28 mouse cellular contexts compared by ENCODE assay signal in the genomic region with DNA sequence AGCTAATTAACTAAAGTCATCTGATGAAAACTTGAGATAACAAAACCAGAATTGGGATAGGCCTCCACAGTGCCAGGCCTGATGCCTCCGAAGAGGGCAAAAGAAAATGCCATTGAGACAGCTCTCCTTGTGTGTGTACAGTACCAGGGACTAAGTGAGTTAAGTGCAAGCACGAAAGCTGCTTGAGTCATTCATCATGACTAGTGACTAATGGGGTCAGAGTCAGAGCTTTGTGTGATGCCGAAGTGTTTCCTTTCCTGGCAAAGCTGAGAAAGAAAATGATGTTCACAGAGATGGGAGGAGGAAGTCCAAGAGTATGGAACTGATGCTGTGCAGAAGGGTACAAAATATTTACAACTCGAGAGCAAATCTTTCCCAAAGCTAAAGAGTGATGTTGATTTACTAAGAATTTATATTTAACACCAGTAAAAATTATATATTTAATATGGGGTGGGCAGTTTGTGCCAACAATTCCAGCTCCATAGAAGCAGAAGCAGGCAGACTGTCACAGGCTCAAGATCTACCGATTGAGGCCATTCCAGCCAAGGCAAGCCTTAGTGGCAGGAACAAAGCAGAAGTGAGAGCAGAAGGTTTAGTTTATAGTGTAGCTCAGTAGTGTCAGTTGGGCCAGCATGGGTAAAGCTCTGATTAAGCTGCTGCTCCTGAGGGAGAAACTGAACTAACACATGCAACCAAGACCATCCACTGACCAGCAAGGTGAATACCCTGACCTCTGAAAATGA. TPM values are rescaled to one million over a fixed set of nuclear protein-coding genes. Genes with fewer than 3 reads are reported as not detected.
DNase-seq lines count a peak whose midpoint lies in the region; ATAC-seq and TF ChIP-seq lines count a peak whose summit lies in the region.
"Had no signal": no experiment of that assay in that cellular context is flagged by ENCODE, and none has a peak within 500 bp of the region (broad histone marks: within the 10 kb centered on the region; RNA-seq: fewer than 3 reads in every experiment).

No protein-coding gene starts in this region.

- no peaks in the 10 kb centered on the region for H3K4me1 ChIP-seq in neural tube, embryonic 13.5 days (replicated peaks)
- H3K4me1 ChIP-seq in embryonic fibroblast, embryonic 13.5 days (ENCODE audit: control insufficient read depth, insufficient read depth, low read length), result peaks cover 14% of the 10 kb centered on the region
- H3K4me1 ChIP-seq: forebrain, embryonic 13.5 days; hindbrain, embryonic 12.5 days; intestine, embryonic 15.5 days; limb, embryonic 10.5 days; liver, embryonic 13.5 days; megakaryocyte, embryonic 14.5 days had no signal

- intact Hi-C loops in left cerebral cortex, postnatal 25 days (cut with DNase I), result no loop called here
- intact Hi-C loops in gastrocnemius, postnatal 14 days (cut with DNase I; ENCODE audit: low total_unique reads), result no loop called here

- no peak for TF ChIP-seq POLR2A in embryonic fibroblast, embryonic 13.5 days (IDR thresholded peaks at IDR 0.05; ENCODE audit: low read depth, low read length)

- H3K4me3 ChIP-seq in neural tube, embryonic 13.5 days, result no peak overlapping the region
- H3K4me3 ChIP-seq in embryonic fibroblast, embryonic 13.5 days (ENCODE audit: insufficient read depth, low read length), result no peak overlapping the region
- H3K4me3 ChIP-seq: forebrain, embryonic 13.5 days; hindbrain, embryonic 12.5 days; intestine, embryonic 15.5 days; limb, embryonic 10.5 days; limb, embryonic 15.5 days; liver, embryonic 13.5 days; megakaryocyte, embryonic 14.5 days; midbrain, embryonic 13.5 days had no signal

- 70% methylated on average over 5 of the region's 5 CpGs for WGBS in neural tube, embryonic 13.5 days

- H3K36me3 ChIP-seq in neural tube, embryonic 13.5 days, result peaks cover 87% of the 10 kb centered on the region

- 0 out of 2 replicates have a peak overlapping the region, but pooled peaks have one; percentile 13 for H3K27ac ChIP-seq in neural tube, embryonic 13.5 days (replicated peaks)
- H3K27ac ChIP-seq in embryonic fibroblast, embryonic 13.5 days (ENCODE audit: insufficient read depth, low read length), result peak overlapping the region; percentile 68
- H3K27ac ChIP-seq: forebrain, embryonic 13.5 days; hindbrain, embryonic 12.5 days; hindbrain, postnatal 0 days; intestine, embryonic 15.5 days; limb, embryonic 10.5 days; limb, embryonic 15.5 days; liver, embryonic 13.5 days; midbrain, embryonic 13.5 days had no signal

- no peak for TF ChIP-seq CTCF in embryonic fibroblast, embryonic 13.5 days (IDR thresholded peaks at IDR 0.05; ENCODE audit: borderline replicate concordance, insufficient read depth, low read length)

- no peak for DNase-seq in neural tube, embryonic 10.5 days (ENCODE audit: extremely low spot score, low spot score)
- no peak for DNase-seq in gastrocnemius, postnatal 25 days
- no peak for DNase-seq in left cerebral cortex, postnatal 25 days (ENCODE audit: low spot score in 2 of 2)
- no peak for DNase-seq in gastrocnemius, postnatal 14 days
- DNase-seq: adrenal gland, adult 8-10 months; cerebellum, adult 11-12 months; cerebellum, postnatal 10 days; heart, postnatal 36 days; kidney, adult 2 months; kidney, postnatal 4 days; layer of hippocampus, postnatal 36 days; liver, embryonic 13.5 days; lung, adult 18-20 months; lung, postnatal 10 days; thymus, postnatal 4 days had no signal

- no peak for ATAC-seq in neural tube, embryonic 13.5 days (ENCODE audit: low read depth)
- peak; percentile 70 for ATAC-seq in megakaryocyte progenitor cell, adult 5-6 weeks (replicated peaks; ENCODE audit: poor library complexity)
- ATAC-seq: activated CD4-positive, CD25-positive, alpha-beta regulatory T cell, adult 4 months; forebrain, embryonic 13.5 days; hindbrain, postnatal 0 days; intestine, embryonic 15.5 days; midbrain, embryonic 13.5 days had no signal

- no peak overlapping the region for H3K9ac ChIP-seq in neural tube, embryonic 13.5 days
- H3K9ac ChIP-seq: forebrain, embryonic 13.5 days; hindbrain, embryonic 12.5 days; intestine, embryonic 15.5 days; limb, embryonic 15.5 days; liver, embryonic 13.5 days; midbrain, embryonic 13.5 days had no signal

- no peak overlapping the region for H3K4me2 ChIP-seq in neural tube, embryonic 13.5 days
- H3K4me2 ChIP-seq: forebrain, embryonic 13.5 days; heart, embryonic 11.5 days; hindbrain, embryonic 12.5 days; intestine, embryonic 15.5 days; limb, embryonic 15.5 days; liver, embryonic 13.5 days; midbrain, embryonic 13.5 days had no signal

- H3K27me3 ChIP-seq in neural tube, embryonic 13.5 days, result no peaks in the 10 kb centered on the region
- H3K27me3 ChIP-seq: forebrain, embryonic 13.5 days; hindbrain, embryonic 12.5 days; intestine, embryonic 15.5 days; limb, embryonic 15.5 days; liver, embryonic 13.5 days; megakaryocyte, embryonic 14.5 days; midbrain, embryonic 13.5 days had no signal

- H3K9me3 ChIP-seq in neural tube, embryonic 13.5 days, result no peaks in the 10 kb centered on the region
- H3K9me3 ChIP-seq: forebrain, embryonic 13.5 days; hindbrain, embryonic 12.5 days; intestine, embryonic 15.5 days; limb, embryonic 10.5 days; limb, embryonic 15.5 days; liver, embryonic 13.5 days; midbrain, embryonic 13.5 days had no signal

RNA-seq across cellular contexts. Expression of gene Ankrd50, which starts 25.0 kb away (rescaled TPM):
- 22.3 and 26.3 TPM in 2 replicates for polyA plus RNA-seq in neural tube, embryonic 13.5 days (2015; fragmentation: Nextera tagmentation; extraction: Ambion mirVana)
- polyA plus RNA-seq in embryonic fibroblast, embryonic 13.5 days (2011; ENCODE audit: insufficient read length, low read depth, missing spikeins), result 95.1 and 118 TPM in 2 replicates
- total RNA-seq in megakaryocyte progenitor cell, adult 5-6 weeks (2015), result 4.1 and 4.5 TPM in 2 replicates
- 3.4 and 3.5 TPM in 2 replicates for total RNA-seq in megakaryocyte progenitor cell, adult 5-6 weeks (2017)
- 10 to 100 TPM in 1 of 2 experiments, 1 to 10 TPM in 1; 8.7 to 13.9 TPM for total RNA-seq in gastrocnemius, postnatal 25 days (2021)
- 10 to 100 TPM; 84.6 to 96.2 TPM for total RNA-seq in left cerebral cortex, postnatal 25 days (2021)
- 10 to 100 TPM; 18.6 to 22.7 TPM for total RNA-seq in gastrocnemius, postnatal 14 days (2021)
